Mouse (Mus musculus): ENCODE measurements around the gene Noc4l. TPM values are rescaled to one million over a fixed set of nuclear protein-coding genes. Genes with fewer than 3 reads are reported as not detected.

The Noc4l gene
- polyA plus RNA-seq, 1 experiment = 140 TPM

- 92% methylated on average over 7 of the region's 7 CpGs for WGBS
- Histone ChIP-seq H3K4me1 (replicated peaks; ENCODE audit: control insufficient read depth, insufficient read depth, low read length) (no peaks in the 10 kb centered on the region), H3K36me3 (ENCODE audit: control insufficient read depth, insufficient read depth, low read length) (no peaks in the 10 kb centered on the region), H3K27ac (ENCODE audit: control insufficient read depth, insufficient read depth, low read length) (no peak overlapping the region), H3K27me3 (ENCODE audit: control insufficient read depth, insufficient read depth, low read length) (no peaks in the 10 kb centered on the region), H3K4me3 (ENCODE audit: control insufficient read depth, insufficient read depth, low read length) (no peak overlapping the region)
- DNase-seq = no peak
- TF ChIP-seq CTCF (IDR thresholded peaks at IDR 0.05; ENCODE audit: borderline replicate concordance, control insufficient read depth, extremely low read depth, insufficient read depth, low read length, poor library complexity) (no peak), POLR2A (IDR thresholded peaks at IDR 0.05; ENCODE audit: control insufficient read depth, extremely low read depth, insufficient read depth, low read length, poor library complexity) (no peak)
Measured at GRCm38 (mm10) chr5:110610484-110610883, 42.7 kb downstream of the Noc4l start.

GRCm38 (mm10) chr5:110609868-110610267 lies 43.3 kb downstream of the Noc4l start:
- TF ChIP-seq POLR2A (IDR thresholded peaks at IDR 0.05; ENCODE audit: control insufficient read depth, extremely low read depth, insufficient read depth, low read length, poor library complexity) (no peak), CTCF (IDR thresholded peaks at IDR 0.05; ENCODE audit: borderline replicate concordance, control insufficient read depth, extremely low read depth, insufficient read depth, low read length, poor library complexity) (no peak)
- Histone ChIP-seq H3K4me3 (ENCODE audit: control insufficient read depth, insufficient read depth, low read length) (no peak overlapping the region), H3K36me3 (ENCODE audit: control insufficient read depth, insufficient read depth, low read length) (no peaks in the 10 kb centered on the region), H3K27ac (ENCODE audit: control insufficient read depth, insufficient read depth, low read length) (no peak overlapping the region), H3K4me1 (replicated peaks; ENCODE audit: control insufficient read depth, insufficient read depth, low read length) (no peaks in the 10 kb centered on the region), H3K27me3 (ENCODE audit: control insufficient read depth, insufficient read depth, low read length) (no peaks in the 10 kb centered on the region)
- 91% methylated on average over 5 of the region's 5 CpGs for WGBS
- DNase-seq = no peak

DNA sequence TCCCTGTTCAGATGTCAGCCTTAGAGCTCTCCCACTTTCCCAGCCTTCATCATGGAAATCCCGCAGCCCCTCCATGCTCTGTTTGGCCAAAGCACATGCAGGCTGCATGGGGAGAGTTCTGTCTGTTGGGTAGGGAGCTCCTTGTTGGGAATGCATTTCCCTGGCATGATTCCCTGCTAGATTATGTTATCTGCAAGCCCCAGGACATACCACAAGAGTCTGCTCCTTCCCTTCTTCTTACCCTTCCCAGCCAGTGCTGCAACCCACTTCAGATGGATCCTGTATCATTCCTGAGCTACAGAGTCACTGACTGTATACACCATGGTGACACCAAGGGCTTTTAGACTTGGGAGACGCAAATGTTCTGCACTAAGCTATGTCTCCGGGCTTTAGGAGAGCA lies 43.8 kb downstream of the Noc4l start:
- DNase-seq = no peak
- Histone ChIP-seq H3K4me3 (ENCODE audit: control insufficient read depth, insufficient read depth, low read length) (no peak overlapping the region), H3K27me3 (ENCODE audit: control insufficient read depth, insufficient read depth, low read length) (no peaks in the 10 kb centered on the region), H3K27ac (ENCODE audit: control insufficient read depth, insufficient read depth, low read length) (no peak overlapping the region), H3K4me1 (replicated peaks; ENCODE audit: control insufficient read depth, insufficient read depth, low read length) (no peaks in the 10 kb centered on the region), H3K36me3 (ENCODE audit: control insufficient read depth, insufficient read depth, low read length) (no peaks in the 10 kb centered on the region)
- WGBS = 97% methylated on average over 3 of the region's 3 CpGs
- no peak for TF ChIP-seq POLR2A (IDR thresholded peaks at IDR 0.05; ENCODE audit: control insufficient read depth, extremely low read depth, insufficient read depth, low read length, poor library complexity)
- no peak for TF ChIP-seq CTCF (IDR thresholded peaks at IDR 0.05; ENCODE audit: borderline replicate concordance, control insufficient read depth, extremely low read depth, insufficient read depth, low read length, poor library complexity)

- no peak for DNase-seq
- Histone ChIP-seq H3K27me3 (ENCODE audit: control insufficient read depth, insufficient read depth, low read length) (no peaks in the 10 kb centered on the region), H3K4me3 (ENCODE audit: control insufficient read depth, insufficient read depth, low read length) (no peak overlapping the region), H3K4me1 (replicated peaks; ENCODE audit: control insufficient read depth, insufficient read depth, low read length) (no peaks in the 10 kb centered on the region), H3K36me3 (ENCODE audit: control insufficient read depth, insufficient read depth, low read length) (no peaks in the 10 kb centered on the region), H3K27ac (ENCODE audit: control insufficient read depth, insufficient read depth, low read length) (no peak overlapping the region)
- no peak for TF ChIP-seq POLR2A (IDR thresholded peaks at IDR 0.05; ENCODE audit: control insufficient read depth, extremely low read depth, insufficient read depth, low read length, poor library complexity)
- TF ChIP-seq CTCF (IDR thresholded peaks at IDR 0.05; ENCODE audit: borderline replicate concordance, control insufficient read depth, extremely low read depth, insufficient read depth, low read length, poor library complexity) = no peak
- 91% methylated on average over 8 of the region's 8 CpGs for WGBS
Measured at GRCm38 (mm10) chr5:110608941-110609340, 44.3 kb downstream of the Noc4l start.

- Histone ChIP-seq H3K4me1 (replicated peaks; ENCODE audit: control insufficient read depth, insufficient read depth, low read length) (no peaks in the 10 kb centered on the region), H3K4me3 (ENCODE audit: control insufficient read depth, insufficient read depth, low read length) (no peak overlapping the region), H3K36me3 (ENCODE audit: control insufficient read depth, insufficient read depth, low read length) (no peaks in the 10 kb centered on the region), H3K27me3 (ENCODE audit: control insufficient read depth, insufficient read depth, low read length) (no peaks in the 10 kb centered on the region), H3K27ac (ENCODE audit: control insufficient read depth, insufficient read depth, low read length) (no peak overlapping the region)
- DNase-seq = no peak
- no peak for TF ChIP-seq POLR2A (IDR thresholded peaks at IDR 0.05; ENCODE audit: control insufficient read depth, extremely low read depth, insufficient read depth, low read length, poor library complexity)
- TF ChIP-seq CTCF (IDR thresholded peaks at IDR 0.05; ENCODE audit: borderline replicate concordance, control insufficient read depth, extremely low read depth, insufficient read depth, low read length, poor library complexity) = no peak
- 92% methylated on average over 6 of the region's 6 CpGs for WGBS
Measured at GRCm38 (mm10) chr5:110608336-110608735, 44.9 kb downstream of the Noc4l start.

GRCm38 (mm10) chr5:110607767-110608166 lies 45.5 kb downstream of the Noc4l start:
- H3K4me3 ChIP-seq (ENCODE audit: control insufficient read depth, insufficient read depth, low read length) = no peak overlapping the region
- TF ChIP-seq CTCF (IDR thresholded peaks at IDR 0.05; ENCODE audit: borderline replicate concordance, control insufficient read depth, extremely low read depth, insufficient read depth, low read length, poor library complexity) (no peak), POLR2A (IDR thresholded peaks at IDR 0.05; ENCODE audit: control insufficient read depth, extremely low read depth, insufficient read depth, low read length, poor library complexity) (no peak)
- H3K27me3 ChIP-seq (ENCODE audit: control insufficient read depth, insufficient read depth, low read length) = no peaks in the 10 kb centered on the region
- no peak for DNase-seq
- H3K4me1 ChIP-seq (replicated peaks; ENCODE audit: control insufficient read depth, insufficient read depth, low read length) = no peaks in the 10 kb centered on the region
- whole genome bisulfite sequencing = 94% methylated on average over 3 of the region's 3 CpGs
- H3K27ac ChIP-seq (ENCODE audit: control insufficient read depth, insufficient read depth, low read length) = no peak overlapping the region
- H3K36me3 ChIP-seq (ENCODE audit: control insufficient read depth, insufficient read depth, low read length) = no peaks in the 10 kb centered on the region

Data from thymus, adult 2 months (tissue).